Mouse (Mus musculus): Measurements from ENCODE around the gene Tbxas1. TPM values are rescaled to one million over a fixed set of nuclear protein-coding genes. Genes with fewer than 3 reads are reported as not detected.

Gene Tbxas1
- polyA plus RNA-seq (2015; fragmentation: Nextera tagmentation; extraction: Ambion mirVana), result 2.0 and 2.7 TPM in 2 replicates

DNA sequence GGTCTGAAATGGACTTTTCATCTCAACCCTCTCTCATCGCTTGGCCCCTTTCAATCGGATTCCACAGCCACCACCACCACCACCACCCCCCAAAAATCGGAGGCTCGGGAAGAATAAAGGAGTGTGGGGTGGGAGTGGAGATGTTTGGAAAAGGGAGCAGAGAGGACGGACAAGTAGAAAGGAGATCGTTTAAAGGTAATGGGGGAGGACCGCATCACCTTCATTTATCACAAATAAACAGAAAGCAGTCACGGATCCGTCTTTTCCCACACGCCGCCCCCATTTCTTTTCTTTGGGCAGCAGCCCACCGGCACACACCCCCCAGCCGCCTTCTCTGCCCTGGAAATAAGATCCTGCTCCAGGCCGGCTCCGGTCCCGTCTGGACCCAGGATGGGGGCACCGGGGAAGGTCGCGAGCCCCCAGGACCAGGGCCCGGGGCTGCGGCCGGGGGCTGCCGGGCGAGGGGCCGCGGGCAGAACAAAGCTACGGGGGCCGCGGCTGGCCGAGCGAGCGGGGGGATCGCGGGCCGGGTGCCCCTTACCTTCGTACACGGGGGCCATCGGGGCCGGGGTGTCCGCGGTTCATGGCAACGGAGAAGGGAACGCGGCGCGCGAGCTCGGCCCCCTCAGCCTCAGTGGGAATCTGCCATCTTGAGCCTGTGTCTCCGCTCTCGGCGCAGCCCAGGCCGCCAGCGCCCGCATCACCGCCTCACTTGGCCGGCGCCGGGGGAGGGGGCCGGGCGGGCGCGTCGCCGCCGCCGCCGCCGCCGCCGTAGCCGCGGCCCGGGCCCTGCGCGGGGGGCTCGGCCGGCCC lies at the start of gene Tbxas1:
Gene Tbxas1, plus strand, starts transcription at position 147 of the 813 bp plus-strand sequence.
- Histone ChIP-seq H3K9me3 (no peaks in the 10 kb centered on the region), H3K27ac (replicated peaks) (peak within 1 kb of the TSS; percentile 99), H3K4me2 (peak within 1 kb of the TSS; percentile 61), H3K9ac (peak within 1 kb of the TSS; percentile 99), H3K36me3 (no peaks in the 10 kb centered on the region), H3K4me1 (replicated peaks) (peaks cover 38% of the 10 kb centered on the region), H3K4me3 (peak within 1 kb of the TSS; percentile 98), H3K27me3 (no peaks in the 10 kb centered on the region)
- under 1% methylated on average over 59 of the region's 77 CpGs for WGBS
- peak; percentile 82 for ATAC-seq (ENCODE audit: low FRiP score, low read depth)

DNA sequence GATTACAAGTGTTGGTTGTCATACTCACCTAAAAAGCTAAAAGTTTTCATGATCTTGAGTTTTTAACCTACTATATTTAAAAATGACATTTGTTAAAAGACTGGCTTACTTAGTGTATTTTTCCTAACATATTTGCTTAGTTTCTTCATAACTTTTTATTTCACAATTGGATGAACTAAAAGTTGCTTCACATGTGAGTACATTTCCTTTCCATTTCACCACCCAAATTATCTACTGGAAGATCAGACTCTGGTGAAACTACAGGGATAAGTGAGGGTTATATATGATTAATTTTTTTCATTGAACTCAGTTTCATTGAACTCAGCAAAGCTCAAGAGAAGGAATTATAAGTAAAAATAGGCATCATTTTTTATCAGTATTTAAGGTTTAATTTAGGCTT lies 49.3 kb upstream of the Tbxas1 start:
- H3K27ac ChIP-seq (replicated peaks), result no peak overlapping the region
- H3K36me3 ChIP-seq, result no peaks in the 10 kb centered on the region
- H3K9ac ChIP-seq, result no peak overlapping the region
- ATAC-seq (ENCODE audit: low FRiP score, low read depth), result no peak
- H3K4me3 ChIP-seq, result no peak overlapping the region
- H3K4me2 ChIP-seq, result no peak overlapping the region
- H3K4me1 ChIP-seq (replicated peaks), result no peaks in the 10 kb centered on the region
- no peaks in the 10 kb centered on the region for H3K27me3 ChIP-seq
- no peaks in the 10 kb centered on the region for H3K9me3 ChIP-seq

DNA sequence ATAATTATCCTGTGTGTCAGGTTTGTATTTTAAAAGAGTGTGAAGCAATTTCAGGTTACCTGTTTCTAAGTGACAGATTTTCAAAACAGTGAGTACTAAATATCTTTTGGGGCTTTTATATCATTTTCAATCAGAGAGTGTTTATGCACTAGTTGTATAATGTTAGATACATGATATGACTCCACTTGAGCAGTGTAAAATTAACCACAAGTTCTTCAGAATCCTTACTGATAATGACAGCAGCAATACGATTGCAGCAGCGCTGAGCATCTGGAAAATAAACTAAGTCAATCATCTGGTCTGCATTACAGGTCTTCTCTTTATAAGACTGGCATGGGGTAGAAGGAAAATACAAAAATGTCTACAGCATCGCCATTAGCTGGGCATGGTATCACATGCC lies 48.3 kb upstream of the Tbxas1 start:
- H3K4me3 ChIP-seq, result no peak overlapping the region
- WGBS, result 85% methylated on average over 3 of the region's 3 CpGs
- no peak overlapping the region for H3K4me2 ChIP-seq
- H3K27ac ChIP-seq (replicated peaks), result no peak overlapping the region
- ATAC-seq (ENCODE audit: low FRiP score, low read depth), result no peak
- H3K27me3 ChIP-seq, result no peaks in the 10 kb centered on the region
- no peaks in the 10 kb centered on the region for H3K4me1 ChIP-seq (replicated peaks)
- no peak overlapping the region for H3K9ac ChIP-seq
- no peaks in the 10 kb centered on the region for H3K36me3 ChIP-seq
- H3K9me3 ChIP-seq, result no peaks in the 10 kb centered on the region

DNA sequence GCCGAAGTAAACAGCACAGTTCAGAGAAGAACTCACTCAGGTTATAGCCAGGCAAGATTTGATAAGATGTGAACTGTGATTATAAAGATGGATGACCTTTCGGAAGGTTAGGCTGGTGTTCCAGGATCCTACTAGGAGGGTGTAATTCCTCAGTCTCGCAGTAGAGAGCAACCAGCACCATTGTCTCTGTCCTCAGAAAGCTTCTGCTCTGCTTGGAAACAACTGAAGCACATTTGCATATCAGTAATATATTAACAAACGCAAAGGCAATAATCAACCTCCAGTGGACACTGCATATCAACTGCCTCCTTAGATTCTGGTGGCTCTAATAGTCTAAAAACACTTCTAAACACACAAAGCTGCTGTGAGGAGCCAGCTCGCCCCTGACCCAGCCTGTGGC lies 47.8 kb upstream of the Tbxas1 start:
- 73% methylated on average over 5 of the region's 5 CpGs for WGBS
- Histone ChIP-seq H3K4me2 (no peak overlapping the region), H3K4me1 (replicated peaks) (no peaks in the 10 kb centered on the region), H3K27me3 (no peaks in the 10 kb centered on the region), H3K9me3 (no peaks in the 10 kb centered on the region), H3K36me3 (no peaks in the 10 kb centered on the region), H3K27ac (replicated peaks) (no peak overlapping the region), H3K9ac (no peak overlapping the region), H3K4me3 (no peak overlapping the region)
- no peak for ATAC-seq (ENCODE audit: low FRiP score, low read depth)

DNA sequence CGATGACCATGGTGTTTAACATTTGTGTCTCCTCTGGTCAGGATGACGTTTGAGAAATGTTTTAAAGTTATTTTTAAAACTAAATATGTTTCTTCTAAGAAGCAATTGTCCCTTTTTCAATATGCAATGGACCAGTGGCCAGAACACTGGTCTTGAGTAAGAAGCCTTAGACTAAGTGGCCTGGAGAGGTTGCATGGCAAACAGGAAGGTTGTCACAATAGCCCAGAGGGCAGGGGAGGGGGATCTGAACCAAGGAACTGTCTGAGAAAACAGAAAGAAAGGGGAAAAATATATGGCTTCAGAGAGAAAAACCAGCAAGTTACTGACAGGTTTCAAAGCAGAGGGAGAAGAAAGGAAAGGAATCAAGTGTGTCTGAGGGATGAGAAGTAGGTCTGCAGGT lies 47.0 kb upstream of the Tbxas1 start:
- H3K4me1 ChIP-seq (replicated peaks), result 0 out of 2 replicates have a peak, but pooled peaks cover 4% of the 10 kb centered on the region
- no peak overlapping the region for H3K4me2 ChIP-seq
- no peak overlapping the region for H3K9ac ChIP-seq
- WGBS, result 86% methylated on average over 2 of the region's 2 CpGs
- H3K27me3 ChIP-seq, result no peaks in the 10 kb centered on the region
- no peak overlapping the region for H3K27ac ChIP-seq (replicated peaks)
- H3K4me3 ChIP-seq, result no peak overlapping the region
- no peaks in the 10 kb centered on the region for H3K36me3 ChIP-seq
- no peaks in the 10 kb centered on the region for H3K9me3 ChIP-seq
- no peak for ATAC-seq (ENCODE audit: low FRiP score, low read depth)

DNA sequence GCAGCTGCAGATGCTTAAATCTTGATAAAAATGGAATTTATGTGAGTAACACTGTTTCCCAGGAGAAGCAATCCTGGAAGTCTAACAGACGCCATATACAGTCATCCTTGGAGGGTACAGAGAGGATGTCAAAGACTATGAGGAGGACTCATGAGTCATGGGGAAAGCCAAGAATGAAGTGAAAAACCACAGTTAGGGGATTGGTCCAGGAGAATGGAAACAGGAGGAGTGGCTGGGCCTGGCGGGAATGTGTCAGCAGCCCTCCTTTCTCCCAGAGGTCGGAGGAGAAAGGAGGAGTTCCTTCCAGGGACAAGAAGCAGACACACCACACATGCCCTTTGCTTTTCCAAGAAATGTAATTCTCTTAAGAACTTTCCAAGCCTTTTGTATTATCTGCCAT lies 45.8 kb upstream of the Tbxas1 start:
- Histone ChIP-seq H3K27ac (replicated peaks) (no peak overlapping the region), H3K27me3 (no peaks in the 10 kb centered on the region)
- ATAC-seq (ENCODE audit: low FRiP score, low read depth), result no peak

DNA sequence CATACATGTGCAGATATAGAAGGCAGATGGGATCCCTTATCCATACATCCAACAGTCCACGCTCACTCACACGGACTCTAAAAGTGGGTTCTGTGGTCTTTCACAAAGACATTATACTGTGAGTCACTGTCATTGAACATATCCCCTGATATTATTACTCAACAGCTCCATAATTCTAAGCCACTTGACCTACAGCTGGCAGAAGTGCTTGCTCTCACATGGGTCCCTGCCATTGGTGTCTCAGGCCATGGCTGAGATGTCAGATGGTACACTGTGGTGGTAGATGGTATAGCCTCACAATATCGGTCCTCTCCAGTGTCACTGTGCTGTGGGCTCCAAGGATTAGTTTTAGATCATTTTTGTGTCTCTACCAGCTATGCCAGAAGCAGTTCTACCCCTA lies 41.5 kb upstream of the Tbxas1 start:
- Histone ChIP-seq H3K27me3 (no peaks in the 10 kb centered on the region), H3K4me3 (no peak overlapping the region), H3K9me3 (no peaks in the 10 kb centered on the region), H3K4me2 (no peak overlapping the region), H3K9ac (no peak overlapping the region), H3K36me3 (no peaks in the 10 kb centered on the region), H3K27ac (replicated peaks) (no peak overlapping the region), H3K4me1 (replicated peaks) (0 out of 2 replicates have a peak, but pooled peaks cover 10% of the 10 kb centered on the region)
- 88% methylated on average over 3 of the region's 3 CpGs for WGBS
- no peak for ATAC-seq (ENCODE audit: low FRiP score, low read depth)

More for the DNA sequence above, 45.8 kb upstream of the Tbxas1 start:
- Histone ChIP-seq H3K4me1 (replicated peaks) (0 out of 2 replicates have a peak, but pooled peaks cover 10% of the 10 kb centered on the region), H3K4me3 (no peak overlapping the region), H3K9me3 (no peaks in the 10 kb centered on the region), H3K36me3 (no peaks in the 10 kb centered on the region), H3K4me2 (no peak overlapping the region), H3K9ac (no peak overlapping the region)
- 82% methylated on average over 3 of the region's 3 CpGs for WGBS

DNA sequence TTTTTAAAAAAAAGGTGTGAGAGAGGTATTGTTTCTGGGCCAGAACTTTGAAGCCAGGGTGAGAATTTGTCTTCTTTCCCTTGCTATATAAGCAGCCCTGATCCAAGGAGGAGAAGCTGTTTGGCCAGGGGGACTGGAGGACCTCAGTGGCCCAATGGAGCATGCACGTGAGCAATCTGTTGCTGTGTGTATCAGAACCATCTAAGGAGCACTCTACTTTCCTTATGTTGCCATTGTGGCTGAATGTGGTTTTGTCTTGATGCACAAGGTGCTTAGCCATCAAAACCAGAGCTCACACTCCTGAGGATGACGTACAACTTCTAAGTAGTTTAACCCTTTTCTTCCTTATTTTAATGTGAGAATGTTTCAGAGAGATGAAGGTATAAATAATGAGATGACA lies 40.5 kb upstream of the Tbxas1 start:
- H3K27me3 ChIP-seq, result no peaks in the 10 kb centered on the region
- no peaks in the 10 kb centered on the region for H3K36me3 ChIP-seq
- H3K4me2 ChIP-seq, result no peak overlapping the region
- no peak overlapping the region for H3K27ac ChIP-seq (replicated peaks)
- H3K9ac ChIP-seq, result no peak overlapping the region
- peaks cover 11% of the 10 kb centered on the region for H3K4me1 ChIP-seq (replicated peaks)
- WGBS, result 83% methylated on average over 2 of the region's 2 CpGs
- ATAC-seq (ENCODE audit: low FRiP score, low read depth), result no peak
- no peak overlapping the region for H3K4me3 ChIP-seq
- no peaks in the 10 kb centered on the region for H3K9me3 ChIP-seq

DNA sequence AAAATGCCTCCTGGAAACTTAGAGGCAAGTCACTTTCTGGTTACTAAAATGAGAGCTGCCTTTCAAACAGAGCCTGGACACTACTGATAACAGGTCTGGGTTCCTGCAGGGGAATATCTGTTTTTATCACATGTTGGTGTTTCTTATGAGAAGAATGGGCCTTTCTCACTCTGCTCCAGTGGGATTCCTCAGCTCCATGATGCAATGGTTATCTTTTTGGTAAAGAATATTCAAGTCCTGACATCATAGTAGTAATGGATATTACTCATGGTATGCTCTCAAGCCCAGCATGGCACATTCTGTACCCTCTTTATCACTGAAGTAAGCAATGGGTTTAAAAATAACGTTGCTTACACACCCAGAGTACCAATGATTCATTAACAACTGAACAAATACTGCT lies 40.0 kb upstream of the Tbxas1 start:
- Histone ChIP-seq H3K9me3 (no peaks in the 10 kb centered on the region), H3K4me1 (replicated peaks) (peaks cover 15% of the 10 kb centered on the region), H3K27me3 (no peaks in the 10 kb centered on the region), H3K27ac (replicated peaks) (no peak overlapping the region), H3K36me3 (no peaks in the 10 kb centered on the region), H3K9ac (no peak overlapping the region), H3K4me3 (no peak overlapping the region), H3K4me2 (no peak overlapping the region)
- no peak for ATAC-seq (ENCODE audit: low FRiP score, low read depth)
- WGBS, result 93% methylated on average over 1 of the region's 1 CpGs

DNA sequence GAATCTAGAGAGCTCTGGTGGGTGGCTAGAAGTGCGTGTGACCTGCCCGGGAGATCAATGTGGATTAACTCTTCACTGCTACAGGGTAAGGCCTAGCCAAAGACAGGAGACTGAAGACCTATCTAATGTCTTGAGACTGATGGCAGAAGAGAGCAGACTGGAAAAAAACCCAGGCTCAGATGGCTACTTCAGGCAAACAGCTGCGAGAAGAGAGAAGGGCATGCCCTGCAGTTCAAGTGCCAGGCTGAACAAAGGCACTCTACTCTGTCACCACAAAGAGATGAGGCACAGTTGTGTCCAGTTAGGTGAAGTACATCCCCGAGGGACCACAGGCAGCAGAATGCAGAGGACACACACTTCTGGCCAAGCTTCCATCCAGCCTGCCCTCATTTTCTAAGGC lies 37.1 kb upstream of the Tbxas1 start:
- no peak overlapping the region for H3K4me2 ChIP-seq
- 78% methylated on average over 4 of the region's 4 CpGs for WGBS
- no peak overlapping the region for H3K4me3 ChIP-seq
- no peak overlapping the region for H3K27ac ChIP-seq (replicated peaks)
- H3K9ac ChIP-seq, result no peak overlapping the region
- no peaks in the 10 kb centered on the region for H3K27me3 ChIP-seq
- peaks cover 26% of the 10 kb centered on the region for H3K4me1 ChIP-seq (replicated peaks)
- ATAC-seq (ENCODE audit: low FRiP score, low read depth), result no peak
- H3K9me3 ChIP-seq, result no peaks in the 10 kb centered on the region
- H3K36me3 ChIP-seq, result no peaks in the 10 kb centered on the region

DNA sequence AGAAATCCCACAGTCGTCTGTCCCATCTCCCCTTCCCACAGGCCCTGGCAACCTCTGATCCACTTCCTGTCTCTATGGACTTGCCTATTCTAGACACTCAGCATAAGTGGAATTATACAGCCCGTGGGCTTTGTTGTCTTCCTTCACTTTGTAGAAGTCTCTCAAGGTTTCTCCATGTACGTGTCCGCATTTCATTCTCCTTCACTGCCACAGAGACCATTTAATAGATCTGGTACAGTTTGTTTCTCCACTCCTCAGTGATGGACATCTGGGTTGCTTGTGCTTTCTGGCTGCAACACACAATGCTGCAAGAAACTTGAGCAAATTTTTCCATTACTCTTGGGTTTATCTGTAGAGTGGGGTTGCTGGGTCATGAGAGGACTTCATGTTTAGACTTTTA lies 35.3 kb upstream of the Tbxas1 start:
- Histone ChIP-seq H3K27ac (replicated peaks) (no peak overlapping the region), H3K9ac (no peak overlapping the region), H3K4me3 (no peak overlapping the region), H3K27me3 (no peaks in the 10 kb centered on the region), H3K4me1 (replicated peaks) (peaks cover 20% of the 10 kb centered on the region), H3K36me3 (no peaks in the 10 kb centered on the region), H3K4me2 (no peak overlapping the region), H3K9me3 (no peaks in the 10 kb centered on the region)
- WGBS, result 50% methylated on average over 4 of the region's 4 CpGs
- no peak for ATAC-seq (ENCODE audit: low FRiP score, low read depth)

DNA sequence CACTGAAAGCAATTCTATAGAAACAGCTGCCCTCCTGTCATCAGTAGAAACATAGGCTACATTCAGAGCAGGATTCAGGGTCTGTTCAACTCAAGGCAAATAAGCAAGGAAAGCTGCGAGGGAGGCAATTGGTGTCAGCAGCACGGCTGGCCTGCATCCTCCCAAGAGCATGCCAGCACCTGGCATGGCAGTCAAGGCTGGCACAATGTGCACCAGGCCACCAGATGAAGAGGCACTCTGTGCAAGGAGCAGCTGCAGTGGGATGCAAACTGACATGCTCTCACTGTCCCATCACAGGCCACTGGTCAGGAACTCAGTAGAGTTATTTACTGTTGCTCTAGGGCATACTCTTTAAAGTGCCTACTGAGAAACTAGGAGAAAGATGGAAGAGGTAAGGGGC lies 34.8 kb upstream of the Tbxas1 start:
- ATAC-seq (ENCODE audit: low FRiP score, low read depth), result 0 out of 2 replicates have a peak, but pooled peaks have one; percentile 35
- no peak overlapping the region for H3K4me2 ChIP-seq
- no peak overlapping the region for H3K9ac ChIP-seq
- no peak overlapping the region for H3K4me3 ChIP-seq
- H3K9me3 ChIP-seq, result no peaks in the 10 kb centered on the region
- H3K36me3 ChIP-seq, result no peaks in the 10 kb centered on the region
- WGBS, result 44% methylated on average over 2 of the region's 2 CpGs
- no peaks in the 10 kb centered on the region for H3K27me3 ChIP-seq
- H3K27ac ChIP-seq (replicated peaks), result no peak overlapping the region
- peaks cover 25% of the 10 kb centered on the region for H3K4me1 ChIP-seq (replicated peaks)

DNA sequence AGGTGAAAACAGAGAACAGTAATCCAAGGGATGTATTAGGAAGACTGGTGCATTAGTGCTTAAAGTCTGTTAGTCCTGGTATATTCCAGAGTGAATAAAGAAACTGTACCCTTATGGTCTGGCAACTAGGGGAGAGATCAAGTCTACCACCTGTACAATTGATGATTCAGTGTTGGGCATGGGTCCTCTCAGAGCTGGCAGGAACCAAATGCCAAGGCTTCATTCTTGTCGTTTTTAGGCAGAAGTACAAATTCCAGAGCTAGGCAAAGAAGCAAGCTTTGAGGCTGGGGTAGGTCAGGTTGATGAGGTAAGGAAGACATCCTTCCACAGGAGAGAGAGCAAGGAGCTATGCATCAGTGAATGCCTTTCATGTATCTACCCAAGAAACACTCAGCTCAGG lies 34.4 kb upstream of the Tbxas1 start:
- Histone ChIP-seq H3K9me3 (no peaks in the 10 kb centered on the region), H3K27me3 (no peaks in the 10 kb centered on the region), H3K4me1 (replicated peaks) (peaks cover 28% of the 10 kb centered on the region), H3K27ac (replicated peaks) (no peak overlapping the region), H3K4me2 (no peak overlapping the region), H3K4me3 (no peak overlapping the region), H3K9ac (no peak overlapping the region), H3K36me3 (no peaks in the 10 kb centered on the region)
- 81% methylated on average over 1 of the region's 1 CpGs for WGBS
- ATAC-seq (ENCODE audit: low FRiP score, low read depth), result no peak

Measured in hindbrain, embryonic 15.5 days (tissue).